Mouse (Mus musculus) heart, postnatal 14 days (tissue): ENCODE results near the gene Adcy3. TPM values are rescaled to one million over a fixed set of nuclear protein-coding genes. Genes with fewer than 3 reads are reported as not detected.

Experiments
- DNase-seq, 2 experiments: peaks; one replicate each; pipeline ENCODE4 v3.0.0; 2021 to 2022
- intact Hi-C: fragments of 180-260 bp; cut with DNase I; formaldehyde crosslinking; loops from one replicate; pipeline ENCODE4 v1.15.1; 2025
- total RNA-seq, 2 experiments: library from RNA; stranded (reverse); gene quantifications; 2 replicates each; pipeline ENCODE4 v1.2.3; 2021

The Adcy3 gene
- total RNA-seq, 2 experiments from 2014 or later: 4.5 to 7.2 TPM

DNA sequence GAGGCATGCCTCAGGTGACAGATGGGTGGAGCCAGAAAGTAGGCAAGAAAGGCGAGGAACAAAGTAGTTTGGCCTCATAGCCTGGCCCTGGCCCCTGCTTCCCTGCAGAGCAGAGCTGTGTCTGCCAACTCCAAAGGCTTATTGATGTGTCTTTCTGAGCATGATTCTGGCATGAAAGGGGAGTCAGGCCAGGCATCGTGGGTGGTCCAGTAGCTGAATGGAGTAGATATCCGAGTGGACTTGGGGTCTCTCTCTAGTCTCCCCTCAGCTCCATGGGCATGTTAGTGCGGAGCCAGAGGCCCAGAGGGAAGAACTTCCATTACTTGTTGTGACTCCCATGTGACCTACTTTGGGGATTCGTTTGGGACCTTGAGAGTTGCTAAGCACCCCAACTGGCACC lies 45.9 kb downstream of the Adcy3 start:
- no peak for DNase-seq

DNA sequence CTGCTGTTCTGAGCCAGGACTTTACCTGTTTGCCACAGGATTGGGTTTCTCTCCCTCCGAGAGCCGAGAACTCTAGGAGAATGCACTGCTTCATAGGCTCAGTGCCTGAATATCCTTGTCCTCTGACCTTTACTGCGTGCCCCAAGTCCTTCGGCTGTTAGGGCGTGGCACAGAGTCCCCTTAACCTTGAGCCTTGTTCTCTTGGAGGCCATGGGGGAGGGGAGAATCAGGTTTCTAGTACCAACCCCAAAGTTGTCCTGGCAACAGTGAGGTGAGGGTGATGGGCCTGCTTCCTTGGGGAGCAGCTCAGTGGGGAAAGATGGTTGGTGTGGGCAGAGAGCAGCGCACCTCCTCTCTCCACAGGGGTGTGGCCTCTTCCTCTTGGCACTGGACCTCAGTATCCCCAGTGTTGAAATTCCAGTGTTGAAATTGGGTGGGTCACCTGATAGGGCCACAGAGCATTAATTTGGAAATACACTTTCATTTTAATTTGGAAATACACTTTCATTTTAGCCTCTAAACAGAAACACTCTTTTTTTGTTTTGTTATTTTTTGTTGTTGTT lies 46.8 kb downstream of the Adcy3 start:
- DNase-seq: no peak
- intact Hi-C loops: no loop called here

More for the DNA sequence above, 45.9 kb downstream of the Adcy3 start:
- intact Hi-C loops: no loop called here

DNA sequence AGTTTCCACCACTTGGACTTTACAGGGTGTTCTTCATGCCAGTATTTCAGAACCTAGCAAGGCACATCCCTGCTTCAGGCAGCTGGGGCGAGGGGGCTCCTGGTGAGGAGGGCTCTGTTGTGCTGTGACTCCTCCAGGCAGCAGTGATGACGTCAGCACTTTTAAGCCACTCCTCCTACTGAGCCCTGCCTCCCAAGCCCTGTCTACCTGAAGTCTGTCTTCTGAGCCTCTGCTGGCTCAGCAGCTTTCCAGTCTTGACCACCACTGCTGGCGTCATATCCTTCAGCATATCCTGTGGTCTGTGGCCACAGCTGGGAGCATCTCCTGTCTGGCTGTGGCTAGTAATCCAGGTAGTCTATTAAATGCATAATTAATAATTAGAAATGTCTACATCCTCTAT lies 47.6 kb downstream of the Adcy3 start:
- intact Hi-C loops: no loop called here
- DNase-seq: no peak

DNA sequence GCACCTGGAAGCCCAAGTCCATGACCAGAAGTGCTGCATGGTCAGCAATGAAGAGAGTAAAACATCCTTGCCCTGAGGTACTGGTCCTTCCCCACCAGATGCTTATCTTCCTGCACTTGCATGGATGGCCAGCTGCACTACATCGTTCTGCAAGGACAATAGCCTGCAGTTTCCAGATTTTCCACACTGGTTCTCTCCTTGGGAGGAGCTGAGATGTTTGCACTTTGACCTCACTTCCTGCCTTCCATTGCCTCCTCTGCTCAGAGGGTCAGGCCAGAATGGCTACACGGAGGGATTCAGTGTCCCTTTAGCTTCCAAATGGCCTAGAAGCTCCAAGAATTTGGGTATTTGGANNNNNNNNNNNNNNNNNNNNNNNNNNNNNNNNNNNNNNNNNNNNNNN lies 51.7 kb downstream of the Adcy3 start:
- intact Hi-C loops: no loop called here
- DNase-seq: no peak

DNA sequence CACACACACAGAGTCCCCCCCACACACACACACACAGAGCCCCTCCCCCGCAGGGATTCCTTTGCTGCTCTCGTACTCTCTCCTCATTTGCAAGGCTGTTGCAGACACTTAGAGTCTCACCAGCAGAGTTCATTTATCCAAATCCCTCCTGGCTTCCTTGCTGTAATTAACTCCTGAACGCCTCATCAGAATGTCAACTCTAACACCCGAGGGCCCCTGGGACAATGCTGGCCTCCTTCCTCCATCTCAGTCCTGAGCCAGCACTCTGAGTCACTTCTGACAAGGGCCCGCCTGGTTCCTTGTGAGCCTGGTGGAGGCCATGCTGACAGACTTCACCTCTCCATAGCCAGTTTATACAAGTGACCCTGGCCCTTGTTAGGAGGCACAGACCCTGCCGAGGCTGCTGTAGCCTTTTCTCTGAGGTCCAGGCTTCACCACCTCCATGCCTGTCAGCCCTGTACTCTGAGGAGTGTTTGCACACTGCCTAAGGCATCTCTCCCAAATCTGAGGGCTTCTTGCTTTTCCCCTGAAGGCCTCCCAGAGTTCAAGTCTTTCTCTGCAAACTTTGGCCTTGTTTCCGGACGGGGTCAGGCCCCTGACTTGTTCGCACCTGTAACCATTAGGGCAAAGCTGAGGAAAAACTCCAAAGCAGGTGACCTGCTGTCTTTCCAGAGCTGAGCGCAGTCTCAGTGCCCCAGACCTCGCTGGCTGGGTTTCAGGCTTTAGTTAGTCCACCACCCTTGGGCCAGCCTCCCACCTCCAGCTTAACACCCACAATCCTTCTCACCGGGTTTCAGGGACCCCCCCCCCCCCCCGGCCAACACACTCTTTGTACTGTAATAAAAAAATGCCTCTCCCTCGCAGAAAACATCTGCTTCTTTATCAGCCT lies 55.5 kb downstream of the Adcy3 start:
- DNase-seq: peak; percentile 79 to 87
- intact Hi-C loops: no loop called here

DNA sequence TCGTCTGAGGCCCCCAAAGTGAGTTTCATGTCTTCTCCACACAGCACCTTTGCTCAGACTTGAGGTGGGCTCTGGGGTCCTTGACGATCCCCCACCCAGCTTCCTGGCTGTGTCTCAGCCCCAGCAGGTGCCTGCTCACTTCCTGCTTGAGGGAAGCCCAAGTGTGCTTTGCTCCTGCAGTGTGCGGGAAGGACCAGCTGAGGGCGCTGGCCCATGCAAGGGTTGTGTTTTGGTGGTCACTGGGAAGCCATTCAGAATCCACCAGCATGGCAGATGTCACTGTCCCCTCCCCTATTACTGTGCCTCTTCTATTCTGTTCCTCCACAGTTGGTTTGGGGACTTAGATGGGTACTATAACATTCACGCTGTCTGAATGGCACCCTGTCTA lies 56.2 kb downstream of the Adcy3 start:
- intact Hi-C loops: no loop called here
- DNase-seq: no peak

DNA sequence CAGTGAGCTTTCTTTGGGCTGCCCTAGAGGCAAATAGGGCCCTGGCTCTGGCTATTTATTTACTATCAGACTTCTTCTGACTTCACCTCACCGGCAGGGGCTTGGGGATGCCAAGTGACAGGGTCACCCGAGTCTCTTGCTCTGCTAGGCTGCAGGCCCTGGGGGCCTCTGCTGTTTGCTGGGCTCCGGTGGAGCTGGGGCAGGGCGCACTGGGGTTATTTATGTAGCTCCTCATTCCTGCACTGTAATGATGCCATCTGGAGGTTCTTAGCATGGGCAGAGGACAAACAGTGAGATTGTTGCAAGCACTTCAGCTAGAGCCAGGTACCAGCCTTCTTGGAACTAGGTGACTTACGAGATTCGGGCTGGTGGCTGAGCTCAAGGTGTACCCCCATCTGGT lies 59.6 kb downstream of the Adcy3 start:
- intact Hi-C loops: no loop called here
- no peak for DNase-seq

DNA sequence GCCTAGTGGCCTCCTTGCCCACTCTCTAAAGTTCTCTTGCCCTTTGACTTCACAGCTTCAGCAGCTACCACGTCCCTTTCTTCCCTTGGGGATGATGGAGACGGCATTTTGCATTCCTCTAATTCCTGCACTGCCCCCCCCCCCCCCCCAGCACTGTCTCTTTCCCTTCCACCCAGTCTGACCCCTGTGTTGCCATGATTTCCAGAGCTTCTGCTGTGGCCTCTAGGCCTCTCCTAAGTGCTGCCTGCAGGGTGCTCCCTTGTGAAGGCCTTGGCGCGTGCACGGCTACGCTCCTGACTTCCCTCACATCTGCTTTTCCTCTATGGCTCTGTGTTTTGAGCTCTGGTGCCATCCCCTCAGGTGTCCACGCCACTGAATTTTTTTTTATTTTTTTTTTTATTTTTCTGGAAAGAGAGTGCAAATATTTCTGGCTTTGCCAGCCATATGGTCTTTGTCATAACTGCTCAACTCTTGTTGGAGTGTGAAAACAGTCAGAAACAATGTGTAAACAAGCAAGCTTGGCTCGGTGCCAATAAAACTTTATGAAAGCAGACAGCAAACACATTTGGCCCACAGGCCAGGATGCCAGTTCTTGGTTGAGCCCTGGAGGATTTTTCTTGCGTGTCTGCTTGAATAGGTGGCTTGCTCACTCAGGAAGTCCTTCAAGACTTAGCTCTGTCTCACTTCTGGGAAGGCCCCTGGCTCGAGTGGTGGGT lies 60.3 kb downstream of the Adcy3 start:
- DNase-seq: peak in 1 of 2 experiments; percentile 32

DNA sequence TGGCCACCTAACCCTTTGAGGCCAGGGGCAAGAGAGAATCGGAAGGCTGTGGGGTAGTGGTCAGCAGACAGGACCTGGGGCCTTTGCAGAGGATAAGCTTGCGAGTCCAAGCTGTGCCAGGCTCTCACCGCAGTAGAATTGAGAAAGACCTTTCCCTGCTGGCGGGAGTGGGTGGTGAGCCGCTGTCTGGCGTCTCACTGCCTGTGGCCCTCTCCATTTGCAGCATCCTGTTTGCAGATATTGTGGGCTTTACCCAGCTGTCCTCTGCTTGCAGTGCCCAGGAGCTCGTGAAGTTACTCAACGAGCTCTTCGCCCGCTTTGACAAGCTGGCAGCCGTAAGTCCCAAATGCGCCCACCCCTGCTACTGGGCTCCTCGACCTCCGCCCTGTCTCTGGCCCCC lies 61.7 kb downstream of the Adcy3 start:
- intact Hi-C loops: no loop called here
- DNase-seq: no peak

More for the DNA sequence above, 60.3 kb downstream of the Adcy3 start:
- intact Hi-C loops: no loop called here

DNA sequence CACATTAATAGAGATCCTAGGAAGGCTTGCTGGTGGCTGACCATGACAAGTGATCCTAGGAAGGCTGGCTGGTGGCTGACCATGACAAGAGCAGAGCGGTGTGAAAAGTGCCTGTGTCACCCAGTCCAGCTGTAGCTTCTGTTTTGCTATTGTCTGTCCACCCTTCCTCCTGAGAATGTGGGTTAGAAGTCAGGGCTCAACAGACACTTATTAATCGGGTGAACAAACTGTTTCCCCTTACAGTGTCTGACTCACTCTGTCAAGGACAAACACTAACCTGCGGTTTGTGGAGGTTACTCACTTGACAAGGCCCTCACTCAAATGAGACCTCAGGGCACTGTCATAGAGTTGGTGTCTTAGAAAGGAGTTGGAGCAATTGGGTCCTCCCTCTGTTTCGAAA lies 65.8 kb downstream of the Adcy3 start:
- intact Hi-C loops: no loop called here
- no peak for DNase-seq

DNA sequence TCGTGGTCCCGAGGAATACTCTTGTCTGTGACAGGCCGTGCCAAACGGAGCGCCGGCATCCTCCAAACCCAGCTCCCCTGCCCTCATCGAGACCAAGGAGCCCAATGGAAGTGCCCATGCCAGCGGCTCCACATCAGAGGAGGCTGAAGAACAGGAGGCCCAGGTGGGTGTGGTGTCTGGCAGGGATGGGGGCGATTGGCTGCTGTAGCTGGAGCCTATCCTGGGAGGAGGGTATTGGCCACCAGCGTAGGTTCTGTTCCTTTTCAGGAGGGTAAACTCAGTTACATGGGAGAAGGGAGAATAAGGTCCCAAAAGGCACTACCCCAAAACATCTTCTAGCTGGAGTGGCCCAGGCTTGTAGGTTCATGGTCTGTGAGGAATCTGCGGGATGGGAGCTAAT lies 66.4 kb downstream of the Adcy3 start:
- intact Hi-C loops: no loop called here
- DNase-seq: no peak

DNA sequence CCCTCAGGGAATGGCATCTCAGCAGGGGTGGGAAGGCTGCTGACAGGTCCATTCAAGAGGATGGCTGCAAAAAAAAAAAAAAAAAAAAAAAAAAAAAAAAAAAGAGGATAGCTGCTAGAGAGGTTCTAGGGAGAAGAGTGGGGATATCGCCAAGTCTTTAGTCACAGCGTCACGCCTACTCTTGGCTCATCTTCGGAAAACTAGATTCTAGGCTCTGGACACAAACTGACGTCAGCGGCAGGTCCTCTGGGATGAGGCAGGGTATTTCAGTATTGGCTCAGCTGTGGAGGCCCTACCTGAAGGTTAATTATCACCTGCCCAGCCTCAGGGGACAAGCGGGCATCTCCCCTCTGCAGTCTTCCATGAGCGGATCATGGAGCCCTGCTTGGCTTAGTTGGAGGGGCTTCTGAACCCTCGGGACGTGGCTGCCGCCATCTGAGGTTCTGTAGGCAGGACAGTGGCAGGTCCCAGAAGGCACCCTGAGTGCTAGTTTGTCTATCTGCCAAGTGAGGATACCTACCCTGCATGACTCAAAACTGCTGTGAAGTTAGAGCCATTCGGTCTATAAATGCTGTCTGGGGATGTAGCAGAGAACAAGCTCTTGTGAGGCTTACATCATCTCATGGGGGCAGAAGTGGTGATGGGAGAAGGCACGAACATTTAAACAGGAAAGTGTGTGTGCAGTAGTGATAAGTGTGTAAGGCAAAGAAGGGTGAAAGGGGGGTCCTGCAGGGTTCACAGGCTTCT lies 68.7 kb downstream of the Adcy3 start:
- DNase-seq: peak; percentile 59 to 74

DNA sequence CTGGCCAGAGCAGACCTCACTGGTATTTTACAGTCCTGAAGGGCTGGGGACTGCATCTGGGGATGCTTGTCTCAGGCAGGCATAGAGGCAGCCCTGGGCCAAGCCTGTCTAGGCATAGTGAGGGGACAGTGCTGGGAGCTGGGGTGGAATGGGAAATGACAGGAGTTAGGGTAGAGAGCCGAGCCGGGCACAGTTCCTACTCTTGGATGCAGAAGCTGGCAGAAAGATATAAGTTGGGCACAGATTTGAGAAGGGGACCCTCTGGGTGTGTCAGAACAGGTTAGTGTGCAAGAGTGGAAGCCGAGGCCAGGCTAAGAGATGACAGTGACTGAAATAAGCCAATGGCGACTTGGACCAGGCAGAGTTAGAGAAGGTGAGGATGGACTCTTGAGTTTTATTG lies 69.3 kb downstream of the Adcy3 start:
- no peak for DNase-seq
- intact Hi-C loops: no loop called here

More for the DNA sequence above, 68.7 kb downstream of the Adcy3 start:
- intact Hi-C loops: no loop called here

DNA sequence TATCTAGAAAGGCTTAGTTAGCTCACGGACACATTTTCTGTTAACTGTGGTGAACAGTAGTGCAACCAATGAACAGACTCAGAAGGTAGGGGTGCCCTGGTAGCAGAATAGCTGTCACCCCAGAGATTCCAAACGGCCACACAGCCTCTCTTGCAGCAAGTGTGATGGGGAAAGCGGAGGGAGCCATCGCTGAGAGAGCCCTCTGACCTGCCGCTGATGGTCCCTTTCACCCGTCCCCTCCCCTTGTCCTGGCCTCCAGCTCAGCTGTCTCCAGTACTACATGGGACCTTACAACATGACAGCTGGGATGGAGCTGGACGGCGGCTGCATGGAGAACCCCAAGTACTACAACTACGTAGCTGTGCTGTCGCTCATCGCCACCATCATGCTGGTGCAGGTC lies 73.2 kb downstream of the Adcy3 start:
- no peak for DNase-seq
- intact Hi-C loops: loop anchor here (5.0 kb wide), 1 partner anchor 279 kb away; no protein-coding TSS in a partner anchor

DNA sequence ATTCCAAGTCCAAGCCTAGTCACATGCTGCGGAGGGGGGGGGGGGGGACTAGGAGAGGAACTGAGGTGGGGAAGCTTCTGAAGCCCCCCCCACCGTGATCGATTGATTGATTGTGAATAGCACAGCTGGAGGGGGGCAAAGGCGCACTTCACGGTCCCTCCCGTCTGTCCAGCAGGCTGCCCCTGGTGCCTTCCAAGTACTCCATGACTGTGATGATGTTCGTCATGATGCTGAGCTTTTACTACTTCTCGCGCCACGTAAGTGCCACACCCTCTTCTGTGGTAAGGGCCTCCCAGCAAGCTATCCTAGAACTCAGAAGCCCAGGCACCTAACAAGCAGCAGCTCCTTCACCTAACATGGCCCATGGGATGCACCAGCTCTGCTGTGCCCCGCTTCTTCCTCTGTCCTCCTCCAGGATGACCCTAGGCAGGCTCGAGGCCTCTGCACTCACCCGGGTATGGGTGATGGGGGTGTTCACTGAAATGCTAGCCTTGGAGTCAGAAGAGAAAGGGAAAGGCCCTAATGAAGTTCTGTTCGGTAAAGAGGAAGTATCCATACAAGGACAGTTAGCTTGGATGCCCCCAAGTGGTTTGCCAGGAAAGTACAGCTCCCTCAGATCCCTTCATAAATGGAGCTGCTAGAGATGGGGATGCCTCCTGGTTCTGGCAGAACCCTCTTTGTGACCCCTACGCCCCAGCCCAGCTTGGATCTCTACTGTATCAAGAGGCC lies 75.7 kb downstream of the Adcy3 start:
- intact Hi-C loops: loop anchor here (5.0 kb wide), 1 partner anchor 281 kb away; no protein-coding TSS in a partner anchor

DNA sequence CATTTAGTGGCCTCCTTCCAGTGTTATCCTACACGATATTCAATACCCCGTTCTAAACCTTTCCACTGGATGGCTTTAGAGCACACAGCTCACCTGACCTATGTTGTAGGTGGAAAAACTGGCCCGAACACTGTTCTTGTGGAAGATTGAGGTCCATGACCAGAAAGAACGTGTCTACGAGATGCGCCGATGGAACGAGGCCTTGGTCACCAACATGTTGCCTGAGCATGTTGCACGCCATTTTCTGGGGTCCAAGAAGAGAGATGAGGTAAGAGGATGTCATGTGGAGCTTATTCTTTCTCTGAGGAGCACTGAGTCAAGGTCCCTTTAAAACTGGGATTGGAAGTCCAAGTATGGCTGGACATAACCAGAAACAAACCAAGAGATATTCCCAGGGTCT lies 76.3 kb downstream of the Adcy3 start:
- DNase-seq: no peak
- intact Hi-C loops: loop anchor here (5.0 kb wide), 1 partner anchor 282 kb away; no protein-coding TSS in a partner anchor

More for the DNA sequence above, 75.7 kb downstream of the Adcy3 start:
- DNase-seq: peak; percentile 54 to 74

DNA sequence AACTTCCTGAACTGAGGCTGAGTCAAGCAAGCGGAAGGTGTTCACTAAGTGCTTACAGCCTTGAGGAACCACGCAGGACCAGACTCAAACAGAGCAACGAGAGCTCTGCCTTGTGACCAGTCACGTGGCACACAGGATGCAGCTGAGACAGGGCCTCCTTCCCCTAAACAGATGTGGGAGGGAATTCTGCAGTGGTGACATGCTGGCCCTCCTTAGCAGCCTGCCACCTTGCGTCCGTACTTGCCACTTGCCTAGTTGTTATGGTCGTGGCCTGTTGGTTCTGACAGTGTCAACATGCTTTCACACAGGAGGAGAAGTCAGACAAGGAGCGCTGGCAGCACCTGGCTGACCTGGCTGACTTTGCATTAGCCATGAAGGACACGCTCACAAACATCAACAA lies 78.3 kb downstream of the Adcy3 start:
- intact Hi-C loops: no loop called here
- DNase-seq: peak in 1 of 2 experiments; percentile 17

DNA sequence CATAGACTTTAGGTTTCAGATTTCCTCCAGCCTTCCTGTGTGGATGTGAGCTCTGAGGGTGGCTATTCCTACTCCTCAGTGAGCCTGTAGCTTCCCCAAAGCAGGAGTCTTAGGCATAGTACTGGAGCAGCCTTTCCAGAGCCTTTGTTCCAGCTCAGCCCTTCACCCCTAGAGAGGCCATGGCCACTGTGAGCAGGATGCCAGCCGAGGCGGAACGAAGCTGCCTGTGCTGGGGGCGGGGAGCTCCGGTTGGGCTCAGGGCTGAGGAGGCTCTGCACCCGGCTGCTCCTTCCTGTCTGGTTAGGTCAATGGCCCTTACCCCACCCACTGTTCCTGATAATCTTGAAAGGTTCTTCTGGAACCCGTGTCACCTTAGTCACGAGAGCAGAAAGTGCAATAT lies 80.0 kb downstream of the Adcy3 start:
- DNase-seq: no peak
- intact Hi-C loops: no loop called here

DNA sequence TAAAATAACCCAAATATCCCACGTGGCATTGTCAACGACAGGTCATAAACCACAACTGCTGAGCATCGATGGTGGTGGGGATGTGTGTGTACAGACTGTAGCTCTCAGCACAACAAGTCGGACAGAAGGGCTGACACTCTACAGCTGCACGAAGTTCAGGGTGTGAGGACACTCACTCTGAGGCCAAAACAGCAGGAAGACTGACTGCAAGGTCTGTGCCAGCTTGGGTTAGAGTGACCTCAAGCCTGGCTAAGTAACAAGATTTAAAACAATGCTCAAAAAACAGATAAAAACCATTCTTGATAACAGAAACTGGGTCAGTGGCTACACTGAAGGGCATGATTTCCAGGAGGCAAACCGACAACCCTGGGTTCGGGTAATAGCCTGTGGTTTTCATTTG lies 97.3 kb downstream of the Adcy3 start:
- no peak for DNase-seq
- intact Hi-C loops: no loop called here

DNA sequence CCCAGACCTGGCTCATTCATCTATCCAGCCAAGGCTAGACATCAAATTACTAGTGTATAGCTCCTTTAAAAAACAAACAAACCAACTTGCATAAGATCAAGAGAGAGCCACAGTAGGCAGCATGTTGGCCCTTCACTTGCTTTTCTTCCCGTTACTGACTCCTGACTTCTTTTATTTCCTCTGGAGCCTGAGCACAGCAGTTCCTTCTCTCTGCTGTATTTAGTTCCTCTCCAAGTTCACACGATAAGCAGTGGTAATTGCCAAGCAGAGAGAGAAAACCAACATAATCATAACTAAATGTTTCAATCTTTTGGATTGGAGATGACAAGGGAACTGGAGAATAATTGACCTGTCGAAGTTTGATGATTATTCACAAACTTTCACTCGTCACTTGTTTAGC lies 99.9 kb downstream of the Adcy3 start:
- no peak for DNase-seq
- intact Hi-C loops: no loop called here
